Mouse (Mus musculus): ENCODE results near the gene Whrn. TPM values are rescaled to one million over a fixed set of nuclear protein-coding genes. Genes with fewer than 3 reads are reported as not detected.
A peak's percentile ranks its signal among the peaks of the same experiment; 100 is the strongest.

Gene Whrn
- polyA plus RNA-seq, 1 experiment from 2014 or later, result 5.0 TPM

DNA sequence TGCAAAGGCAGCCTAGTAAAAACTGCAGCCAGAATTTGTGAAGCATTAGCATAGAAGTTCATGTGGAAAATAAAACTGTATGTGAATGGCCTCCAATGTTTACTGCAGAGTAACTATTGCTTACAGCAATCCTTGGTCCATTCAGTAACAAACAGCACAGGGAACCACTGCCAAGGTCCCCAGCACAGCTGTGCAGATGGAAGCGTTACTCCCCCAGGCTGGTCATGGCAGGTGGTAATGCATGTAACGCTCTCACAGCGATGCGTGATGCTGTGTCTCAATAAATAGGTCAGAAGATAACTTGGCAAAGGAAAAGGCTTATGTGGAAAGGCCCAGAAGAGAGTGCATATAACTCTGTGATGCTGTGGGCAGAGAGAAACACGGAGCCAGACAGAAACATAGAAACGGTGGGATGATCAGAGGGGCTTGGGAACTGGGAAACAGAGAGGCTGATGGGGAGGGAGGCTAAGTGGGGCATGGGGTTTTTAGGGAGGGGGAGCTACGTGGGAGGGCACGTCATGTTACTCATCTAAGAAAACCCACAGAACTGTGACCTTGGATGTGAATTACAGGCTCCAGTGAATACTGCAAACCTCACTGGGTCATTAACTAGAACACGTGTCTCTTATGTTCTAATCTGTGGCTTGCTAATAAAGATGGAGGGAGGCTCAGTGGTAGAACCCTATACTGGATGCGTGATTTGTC, 51.3 kb downstream of the Whrn start:
- peaks cover 4% of the 10 kb centered on the region; the same call in 1 of the 2 replicates for H3K4me1 ChIP-seq (ENCODE audit: control insufficient read depth, insufficient read depth, low read depth, low read length)
- no peak overlapping the region for H3K4me3 ChIP-seq (ENCODE audit: low read length)
- no peaks in the 10 kb centered on the region for H3K27me3 ChIP-seq (replicated peaks; ENCODE audit: control insufficient read depth, insufficient read depth, low read length)
- H3K9ac ChIP-seq (ENCODE audit: low read depth, low read length), result no peak overlapping the region
- peak overlapping the region; percentile 19; the same call in 1 of the 2 replicates for H3K27ac ChIP-seq (ENCODE audit: low read depth, low read length)
- 57% methylated on average over 10 of the region's 10 CpGs for WGBS
- ATAC-seq, result peak; percentile 69
- H3K4me2 ChIP-seq (ENCODE audit: low read length), result no peak overlapping the region
- no peaks in the 10 kb centered on the region for H3K36me3 ChIP-seq (ENCODE audit: control insufficient read depth, insufficient read depth, low read length)
- no peaks in the 10 kb centered on the region; the same call in none of the 2 replicates for H3K9me3 ChIP-seq (ENCODE audit: control insufficient read depth, low read length)

- Histone ChIP-seq H3K4me1 (ENCODE audit: control insufficient read depth, insufficient read depth, low read depth, low read length) (peaks cover 4% of the 10 kb centered on the region; the same call in 1 of the 2 replicates), H3K4me3 (ENCODE audit: low read length) (no peak overlapping the region), H3K36me3 (ENCODE audit: control insufficient read depth, insufficient read depth, low read length) (no peaks in the 10 kb centered on the region), H3K4me2 (ENCODE audit: low read length) (no peak overlapping the region), H3K9ac (ENCODE audit: low read depth, low read length) (no peak overlapping the region), H3K27me3 (replicated peaks; ENCODE audit: control insufficient read depth, insufficient read depth, low read length) (no peaks in the 10 kb centered on the region), H3K9me3 (ENCODE audit: control insufficient read depth, low read length) (no peaks in the 10 kb centered on the region; the same call in 1 of the 2 replicates), H3K27ac (ENCODE audit: low read depth, low read length) (no peak overlapping the region)
- 99% methylated on average over 2 of the region's 2 CpGs for WGBS
- no peak for ATAC-seq
These were observed 52.7 kb downstream of the Whrn start for GRCm38 (mm10) chr4:63443101-63443500.

- WGBS, result 94% methylated on average over 7 of the region's 7 CpGs
- ATAC-seq, result no peak
- H3K36me3 ChIP-seq (ENCODE audit: control insufficient read depth, insufficient read depth, low read length), result no peaks in the 10 kb centered on the region
These were observed 54.2 kb downstream of the Whrn start for GRCm38 (mm10) chr4:63441616-63442015.

DNA sequence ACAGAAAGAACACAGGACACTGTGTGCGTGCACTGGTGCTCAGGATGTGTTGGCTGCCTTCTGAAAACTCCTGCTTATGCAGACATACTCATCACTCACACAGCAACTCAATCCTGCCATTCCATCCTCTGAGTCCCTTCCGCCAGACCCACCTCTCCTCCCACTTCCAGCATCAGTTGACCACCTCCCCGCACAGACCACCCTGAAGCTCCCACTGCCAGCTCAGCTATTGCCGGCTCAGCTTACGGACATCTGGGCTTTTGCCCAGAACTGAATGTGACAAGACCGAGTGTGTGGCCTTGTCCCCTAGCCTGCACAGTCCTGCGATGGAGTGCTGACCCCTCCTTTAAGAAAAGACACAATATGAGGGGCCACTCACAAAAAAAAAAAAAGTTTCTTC, 55.5 kb downstream of the Whrn start:
- ATAC-seq, result no peak
- Histone ChIP-seq H3K9me3 (ENCODE audit: control insufficient read depth, low read length) (no peaks in the 10 kb centered on the region; the same call in 1 of the 2 replicates), H3K4me3 (ENCODE audit: low read length) (no peak overlapping the region), H3K27me3 (replicated peaks; ENCODE audit: control insufficient read depth, insufficient read depth, low read length) (no peaks in the 10 kb centered on the region; the same call in 1 of the 2 replicates), H3K4me2 (ENCODE audit: low read length) (no peak overlapping the region), H3K27ac (ENCODE audit: low read depth, low read length) (no peak overlapping the region), H3K4me1 (ENCODE audit: control insufficient read depth, insufficient read depth, low read depth, low read length) (peaks cover 8% of the 10 kb centered on the region; the same call in 1 of the 2 replicates), H3K36me3 (ENCODE audit: control insufficient read depth, insufficient read depth, low read length) (no peaks in the 10 kb centered on the region), H3K9ac (ENCODE audit: low read depth, low read length) (no peak overlapping the region)
- WGBS, result 72% methylated on average over 7 of the region's 7 CpGs

More at GRCm38 (mm10) chr4:63441616-63442015, 54.2 kb downstream of the Whrn start:
- H3K4me1 ChIP-seq (ENCODE audit: control insufficient read depth, insufficient read depth, low read depth, low read length), result peaks cover 8% of the 10 kb centered on the region; the same call in 1 of the 2 replicates
- H3K4me2 ChIP-seq (ENCODE audit: low read length), result no peak overlapping the region
- H3K27me3 ChIP-seq (replicated peaks; ENCODE audit: control insufficient read depth, insufficient read depth, low read length), result no peaks in the 10 kb centered on the region
- no peak overlapping the region for H3K27ac ChIP-seq (ENCODE audit: low read depth, low read length)
- no peak overlapping the region for H3K4me3 ChIP-seq (ENCODE audit: low read length)
- no peaks in the 10 kb centered on the region; the same call in 1 of the 2 replicates for H3K9me3 ChIP-seq (ENCODE audit: control insufficient read depth, low read length)
- H3K9ac ChIP-seq (ENCODE audit: low read depth, low read length), result no peak overlapping the region

DNA sequence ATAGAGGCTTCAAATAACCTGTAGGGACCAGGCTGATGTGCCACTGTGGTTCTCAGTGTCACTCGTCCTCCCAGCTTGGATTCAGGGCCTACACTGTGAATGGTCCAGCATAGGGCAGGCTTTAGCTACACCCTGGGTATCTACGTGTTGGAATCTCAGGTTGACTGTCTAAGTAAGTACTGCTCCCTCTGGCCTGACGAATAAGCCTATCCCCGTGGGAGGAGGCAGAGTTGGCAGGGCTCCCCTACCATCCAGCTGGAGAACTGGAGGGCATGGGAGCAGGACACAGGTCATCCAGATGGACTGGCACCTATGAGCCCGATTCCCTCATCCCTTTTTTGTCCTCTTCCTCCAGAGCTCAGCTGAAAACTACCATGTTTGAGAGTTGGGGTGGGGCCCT, 57.8 kb downstream of the Whrn start:
- no peaks in the 10 kb centered on the region; the same call in 1 of the 2 replicates for H3K9me3 ChIP-seq (ENCODE audit: control insufficient read depth, low read length)
- H3K27ac ChIP-seq (ENCODE audit: low read depth, low read length), result no peak overlapping the region
- H3K4me2 ChIP-seq (ENCODE audit: low read length), result no peak overlapping the region
- ATAC-seq, result 0 out of 2 replicates have a peak, but pooled peaks have one; percentile 4
- no peak overlapping the region for H3K9ac ChIP-seq (ENCODE audit: low read depth, low read length)
- H3K36me3 ChIP-seq (ENCODE audit: control insufficient read depth, insufficient read depth, low read length), result no peaks in the 10 kb centered on the region
- no peak overlapping the region for H3K4me3 ChIP-seq (ENCODE audit: low read length)
- H3K4me1 ChIP-seq (ENCODE audit: control insufficient read depth, insufficient read depth, low read depth, low read length), result peaks cover 4% of the 10 kb centered on the region; the same call in 1 of the 2 replicates
- H3K27me3 ChIP-seq (replicated peaks; ENCODE audit: control insufficient read depth, insufficient read depth, low read length), result no peaks in the 10 kb centered on the region; the same call in 1 of the 2 replicates
- WGBS, result 85% methylated on average over 5 of the region's 5 CpGs

- no peak overlapping the region for H3K9ac ChIP-seq (ENCODE audit: low read depth, low read length)
- H3K4me1 ChIP-seq (ENCODE audit: control insufficient read depth, insufficient read depth, low read depth, low read length), result peaks cover 4% of the 10 kb centered on the region; the same call in 1 of the 2 replicates
- peak; percentile 53; the same call in 1 of the 2 replicates for ATAC-seq
- H3K9me3 ChIP-seq (ENCODE audit: control insufficient read depth, low read length), result no peaks in the 10 kb centered on the region
- no peaks in the 10 kb centered on the region for H3K36me3 ChIP-seq (ENCODE audit: control insufficient read depth, insufficient read depth, low read length)
- 61% methylated on average over 16 of the region's 16 CpGs for WGBS
- H3K27me3 ChIP-seq (replicated peaks; ENCODE audit: control insufficient read depth, insufficient read depth, low read length), result no peaks in the 10 kb centered on the region; the same call in 1 of the 2 replicates
- H3K4me2 ChIP-seq (ENCODE audit: low read length), result no peak overlapping the region
- no peak overlapping the region for H3K4me3 ChIP-seq (ENCODE audit: low read length)
- no peak overlapping the region for H3K27ac ChIP-seq (ENCODE audit: low read depth, low read length)
These were observed 58.5 kb downstream of the Whrn start for GRCm38 (mm10) chr4:63437119-63437815.

GRCm38 (mm10) chr4:63435402-63435801, 60.4 kb downstream of the Whrn start:
- Histone ChIP-seq H3K4me3 (ENCODE audit: low read length) (no peak overlapping the region), H3K36me3 (ENCODE audit: control insufficient read depth, insufficient read depth, low read length) (no peaks in the 10 kb centered on the region), H3K4me2 (ENCODE audit: low read length) (no peak overlapping the region), H3K4me1 (ENCODE audit: control insufficient read depth, insufficient read depth, low read depth, low read length) (peaks cover 4% of the 10 kb centered on the region; the same call in 1 of the 2 replicates), H3K27me3 (replicated peaks; ENCODE audit: control insufficient read depth, insufficient read depth, low read length) (no peaks in the 10 kb centered on the region; the same call in 1 of the 2 replicates), H3K9ac (ENCODE audit: low read depth, low read length) (no peak overlapping the region), H3K27ac (ENCODE audit: low read depth, low read length) (no peak overlapping the region), H3K9me3 (ENCODE audit: control insufficient read depth, low read length) (no peaks in the 10 kb centered on the region)
- 84% methylated on average over 9 of the region's 9 CpGs for WGBS
- no peak for ATAC-seq

- H3K27ac ChIP-seq (ENCODE audit: low read depth, low read length), result no peak overlapping the region
- 84% methylated on average over 5 of the region's 5 CpGs for WGBS
These were observed 64.7 kb downstream of the Whrn start for GRCm38 (mm10) chr4:63431098-63431497.

GRCm38 (mm10) chr4:63430357-63430756, 65.4 kb downstream of the Whrn start:
- H3K9ac ChIP-seq (ENCODE audit: low read depth, low read length), result no peak overlapping the region
- no peaks in the 10 kb centered on the region for H3K36me3 ChIP-seq (ENCODE audit: control insufficient read depth, insufficient read depth, low read length)
- H3K4me2 ChIP-seq (ENCODE audit: low read length), result no peak overlapping the region
- 56% methylated on average over 3 of the region's 3 CpGs for WGBS
- no peak for ATAC-seq
- no peaks in the 10 kb centered on the region for H3K27me3 ChIP-seq (replicated peaks; ENCODE audit: control insufficient read depth, insufficient read depth, low read length)
- no peak overlapping the region for H3K4me3 ChIP-seq (ENCODE audit: low read length)
- no peaks in the 10 kb centered on the region for H3K9me3 ChIP-seq (ENCODE audit: control insufficient read depth, low read length)
- H3K27ac ChIP-seq (ENCODE audit: low read depth, low read length), result no peak overlapping the region
- no peaks in the 10 kb centered on the region for H3K4me1 ChIP-seq (ENCODE audit: control insufficient read depth, insufficient read depth, low read depth, low read length)

More at GRCm38 (mm10) chr4:63431098-63431497, 64.7 kb downstream of the Whrn start:
- Histone ChIP-seq H3K9ac (ENCODE audit: low read depth, low read length) (no peak overlapping the region), H3K4me1 (ENCODE audit: control insufficient read depth, insufficient read depth, low read depth, low read length) (no peaks in the 10 kb centered on the region), H3K27me3 (replicated peaks; ENCODE audit: control insufficient read depth, insufficient read depth, low read length) (no peaks in the 10 kb centered on the region; the same call in 1 of the 2 replicates), H3K36me3 (ENCODE audit: control insufficient read depth, insufficient read depth, low read length) (no peaks in the 10 kb centered on the region), H3K4me2 (ENCODE audit: low read length) (no peak overlapping the region), H3K9me3 (ENCODE audit: control insufficient read depth, low read length) (no peaks in the 10 kb centered on the region), H3K4me3 (ENCODE audit: low read length) (no peak overlapping the region)
- ATAC-seq, result no peak
